Mouse (Mus musculus) adrenal gland, adult 18-20 months (tissue): Measurements from ENCODE around the gene Col5a2. TPM values are rescaled to one million over a fixed set of nuclear protein-coding genes. Genes with fewer than 3 reads are reported as not detected.
"Not testable (repeated sequence)": the region's sequence is repeated elsewhere in the genome, so short reads cannot be mapped to it uniquely, and the experiment has no call there.

Experiments
- DNase-seq, 2 experiments: peaks; one replicate each; pipeline ENCODE4 v3.0.0; 2021 to 2022; ENCODE audit warnings: low spot score in 2 of 2
- long read RNA-seq, 2 experiments: library from polyadenylated mRNA; stranded (forward); transcript quantifications; one replicate each; pipeline ENCODE4 v2.0.0; 2021
- total RNA-seq, 2 experiments: library from RNA; stranded (reverse); gene quantifications; 1 replicate in 1 of 2; 2 replicates in 1 of 2; pipeline ENCODE4 v1.2.3; 2021

Gene Col5a2
- total RNA-seq = 10 to 100 TPM in 1 of 2 experiments, 1 to 10 TPM in 1; 4.6 to 15.7 TPM
- long read RNA-seq, experiment 1, full-length matches to known transcripts = 6 of 12 reads
- long read RNA-seq, experiment 1, partial matches to known transcripts = 6 of 12 reads
- long read RNA-seq, experiment 1, other reads (novel, unspliced or antisense) = 0 of 12 reads
- long read RNA-seq, experiment 2, full-length matches to known transcripts = 5 of 12 reads
- long read RNA-seq, experiment 2, partial matches to known transcripts = 6 of 12 reads
- long read RNA-seq, experiment 2, other reads (novel, unspliced or antisense) = 1 of 12 reads

DNA sequence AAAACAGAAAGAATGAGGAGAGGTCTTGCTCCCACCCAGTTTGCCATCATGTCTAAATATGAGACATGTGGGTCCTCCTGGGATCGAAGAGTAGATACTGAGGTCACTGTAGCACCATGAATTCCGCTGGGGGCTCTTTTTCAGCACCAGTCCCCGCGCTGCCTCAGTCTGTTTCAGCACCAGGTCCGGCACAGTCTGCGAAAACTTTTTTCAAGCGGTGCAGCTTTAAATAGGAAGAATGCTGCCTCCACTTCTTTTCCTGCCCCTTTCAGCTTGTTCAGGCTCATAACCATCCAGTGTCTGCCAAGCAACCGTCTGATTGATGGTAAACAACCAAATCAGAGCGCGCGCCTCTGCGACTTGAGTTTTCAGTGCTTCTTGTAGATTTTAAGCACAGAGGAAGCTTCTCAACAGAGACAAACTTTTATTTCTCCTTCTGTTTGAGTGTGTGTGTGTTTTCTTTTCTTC, at the start of gene Col5a2:
Gene Col5a2, minus strand, starts transcription at position 418 of the 468 bp plus-strand sequence.
- DNase-seq = peak in 1 of 2 experiments; percentile 20

DNA sequence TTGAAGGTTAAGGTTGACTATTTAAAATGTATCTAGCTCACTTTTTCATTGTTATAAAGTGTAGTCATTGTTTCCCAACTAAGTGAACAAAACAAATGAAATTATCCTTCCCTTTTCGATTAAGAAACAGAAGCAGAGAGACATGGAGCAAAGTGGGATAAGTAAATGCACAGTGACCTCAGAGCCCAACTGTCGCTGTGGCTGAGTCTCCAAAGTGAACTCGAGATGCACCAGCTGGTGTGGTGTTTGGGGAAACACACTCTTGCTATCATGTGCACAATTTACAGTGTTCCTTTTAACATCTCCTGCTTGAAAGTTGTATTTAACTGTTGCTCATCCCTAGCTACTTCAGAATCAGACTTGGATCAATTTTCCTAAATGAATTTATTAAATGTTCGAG, 47.4 kb upstream of the Col5a2 start:
- DNase-seq = no peak

DNA sequence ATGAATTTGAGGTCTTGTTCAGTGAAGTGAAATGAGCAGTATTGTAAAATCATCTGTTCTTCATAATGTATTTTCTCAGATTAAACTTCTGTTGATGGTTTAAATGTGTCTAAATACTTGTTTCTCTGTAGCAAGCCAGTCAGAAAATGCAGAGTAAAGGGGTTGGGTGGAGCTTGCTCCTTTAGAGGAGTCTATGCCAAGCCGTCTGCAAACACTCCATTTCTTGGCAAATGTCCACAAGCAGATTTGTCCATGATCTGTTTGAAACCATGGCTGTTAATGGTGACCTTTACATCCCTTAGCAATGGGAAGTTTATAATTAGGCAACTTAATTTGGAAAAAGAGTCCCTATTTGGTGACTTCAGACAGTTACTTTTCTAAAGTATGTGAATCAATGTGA, 38.8 kb upstream of the Col5a2 start:
- DNase-seq = no peak

DNA sequence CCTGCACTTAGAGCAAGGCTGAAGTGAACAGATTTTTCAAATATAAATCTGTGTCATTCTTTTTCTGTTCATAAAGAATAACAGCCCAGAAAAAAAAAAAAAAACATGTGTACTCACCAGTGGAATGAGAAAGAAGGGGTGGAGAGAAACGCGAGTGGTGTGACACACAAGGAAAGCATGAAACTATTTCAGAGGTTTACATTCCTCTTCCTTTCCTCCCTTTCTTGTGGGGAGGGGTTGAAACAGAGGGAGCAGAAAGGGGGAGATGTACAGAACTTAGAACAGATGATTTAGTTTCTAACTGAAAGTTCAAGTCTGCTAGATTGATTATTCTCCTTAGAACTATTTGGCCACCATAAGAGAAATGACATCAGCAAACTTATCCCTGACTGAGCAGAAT, 38.1 kb upstream of the Col5a2 start:
- DNase-seq = no peak

DNA sequence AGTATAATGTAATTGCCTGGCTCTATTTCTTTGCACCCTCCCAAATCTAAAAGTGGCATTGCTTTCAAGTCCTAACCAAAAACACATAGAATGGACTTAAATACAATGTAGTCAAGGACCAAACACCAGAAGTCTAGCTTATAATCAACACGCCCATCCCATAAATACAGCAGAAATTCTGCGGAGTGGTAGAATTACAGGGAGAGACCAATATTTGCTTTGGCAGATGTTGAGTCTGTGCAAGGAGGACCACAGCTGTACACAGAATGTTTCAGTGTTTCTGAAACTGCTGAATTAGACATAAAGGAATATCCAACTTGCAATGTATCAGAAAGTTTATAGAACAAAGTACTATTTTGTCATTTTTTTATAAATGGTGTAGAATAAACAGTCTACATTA, 28.4 kb upstream of the Col5a2 start:
- DNase-seq = no peak

DNA sequence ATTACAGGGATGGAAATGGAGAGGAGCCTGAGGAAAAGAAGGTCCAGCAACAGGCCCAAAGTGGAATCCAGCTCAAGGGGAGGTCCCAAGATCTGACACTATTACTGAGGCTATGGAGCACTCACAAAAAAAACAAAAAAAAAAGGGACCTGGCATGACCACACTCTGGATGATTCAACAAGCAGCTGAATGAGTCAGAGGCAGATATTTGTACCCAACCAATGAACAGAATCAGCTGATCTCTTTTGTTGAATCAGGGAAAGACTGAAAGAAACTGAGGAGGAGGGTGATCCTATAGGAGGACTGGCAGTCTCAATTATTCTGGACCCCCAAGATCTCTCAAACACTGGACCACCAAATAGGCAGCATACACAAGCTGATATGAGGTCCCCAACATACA, 24.4 kb upstream of the Col5a2 start:
- DNase-seq = not testable (repeated sequence)

DNA sequence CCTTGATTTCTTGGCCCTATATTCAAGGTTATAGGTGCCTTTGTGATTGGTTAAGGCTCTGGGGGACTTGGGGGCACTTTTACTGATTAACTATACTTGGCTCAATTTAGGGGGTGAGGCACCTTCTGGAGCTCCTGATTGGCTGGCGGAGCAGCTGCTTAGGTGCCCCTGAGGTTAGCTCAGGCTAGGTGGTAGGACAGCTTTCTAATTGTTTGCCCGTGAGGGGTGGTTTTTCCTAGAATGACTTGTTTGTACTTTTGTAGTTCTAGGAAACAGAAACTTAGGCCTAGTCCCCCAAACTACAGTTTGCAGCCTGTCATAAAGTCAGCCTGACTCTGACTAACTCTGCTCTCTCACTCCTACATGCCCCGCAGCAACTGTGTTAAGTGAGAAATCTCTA, 20.5 kb upstream of the Col5a2 start:
- DNase-seq = no peak

DNA sequence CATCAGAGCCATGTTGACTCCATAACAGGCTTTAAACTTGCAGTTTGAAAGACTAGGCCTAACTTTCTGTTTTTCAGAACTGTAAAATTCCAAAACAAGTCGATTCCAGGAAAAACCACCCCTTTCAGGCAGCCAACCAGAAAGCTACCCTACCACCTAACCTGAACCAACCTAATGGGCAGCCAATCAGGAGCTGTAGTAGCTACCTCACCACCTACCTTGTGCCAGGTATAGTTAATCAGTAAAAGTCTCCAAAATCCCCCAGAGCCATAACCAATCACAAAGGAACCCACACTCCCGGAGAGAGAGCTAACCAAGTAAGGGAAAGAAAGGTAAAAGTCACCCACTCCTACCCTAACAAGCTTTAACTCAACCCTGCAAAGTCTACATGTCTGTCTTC, 18.4 kb upstream of the Col5a2 start:
- no peak for DNase-seq

DNA sequence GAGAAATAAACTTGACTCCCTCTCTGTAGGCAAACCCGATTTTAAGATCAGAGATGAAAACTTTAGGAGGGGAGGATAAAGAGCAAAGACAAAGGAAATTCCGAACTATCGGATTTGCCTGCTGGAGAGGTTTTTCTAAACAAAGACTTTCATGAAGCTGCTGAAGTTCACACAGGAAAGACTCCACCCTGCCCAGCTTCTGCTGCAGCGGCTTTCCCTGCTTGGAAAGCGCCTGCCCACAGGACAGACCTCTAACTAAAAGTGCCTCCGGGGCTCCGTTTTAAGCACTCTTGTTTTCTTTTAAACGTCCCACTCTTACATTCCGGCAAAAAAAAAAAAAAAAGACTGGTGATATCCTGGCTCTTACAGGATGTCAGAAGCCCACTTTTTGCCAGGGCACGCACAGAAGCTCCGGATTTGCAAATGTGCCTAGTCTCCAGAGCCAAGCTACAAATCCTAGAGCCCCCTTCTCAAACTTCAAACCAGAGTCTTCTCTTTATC, 791 bp downstream of the Col5a2 start:
- no peak for DNase-seq

DNA sequence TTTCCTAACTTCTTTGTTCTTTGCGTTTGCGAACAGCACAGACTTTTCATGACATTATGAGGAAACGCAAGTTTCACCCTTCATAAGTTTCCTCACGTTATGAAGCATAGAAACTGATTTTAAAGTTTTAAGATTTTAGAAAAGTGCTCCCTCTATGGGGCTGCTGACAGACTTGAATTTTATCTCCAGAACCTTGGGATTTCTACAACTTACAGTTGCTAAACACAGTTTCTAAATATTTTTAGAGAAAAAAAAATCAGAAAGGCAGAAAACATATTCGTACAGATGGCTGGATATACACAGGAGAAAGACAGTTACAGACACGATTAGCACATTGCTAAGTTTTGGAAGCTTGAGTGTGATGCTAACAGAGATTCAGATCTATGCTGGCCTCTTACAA, 1.6 kb downstream of the Col5a2 start:
- no peak for DNase-seq

DNA sequence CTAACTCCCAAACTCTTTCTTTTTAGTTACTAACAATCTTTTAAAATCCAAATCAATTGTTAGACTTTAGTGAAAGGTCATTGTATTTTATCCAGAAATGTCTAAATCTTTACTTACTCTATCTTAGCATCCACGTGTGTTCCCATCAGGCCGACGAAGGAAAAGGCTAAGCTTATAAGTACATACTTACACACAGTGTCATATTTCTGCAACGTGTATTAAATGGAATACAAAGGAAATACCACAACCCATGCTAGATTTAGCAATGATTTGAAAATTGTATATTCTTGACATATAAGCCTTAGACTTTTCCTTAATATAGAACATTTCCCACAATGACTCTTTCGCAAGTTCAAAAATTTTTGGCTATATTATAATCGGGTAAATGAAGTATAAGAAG, 2.6 kb downstream of the Col5a2 start:
- no peak for DNase-seq

DNA sequence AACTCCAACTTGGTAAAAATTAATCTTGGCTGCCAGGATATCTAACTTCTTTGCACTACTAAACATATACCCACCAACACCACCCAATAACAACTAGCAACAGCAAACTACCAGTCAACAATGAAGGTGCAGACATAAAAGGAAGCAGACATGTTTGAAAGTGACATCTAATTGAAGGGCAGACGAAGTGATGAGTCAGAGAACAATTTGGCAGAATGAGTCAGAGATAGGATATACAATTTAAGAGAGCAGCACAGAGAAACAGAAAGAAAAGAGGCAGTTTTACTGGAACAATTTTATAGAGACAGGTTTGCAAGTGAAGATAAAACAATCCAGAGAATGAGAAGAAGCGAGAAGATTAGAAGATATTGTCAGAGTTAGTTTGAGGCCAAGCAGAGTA, 8.1 kb downstream of the Col5a2 start:
- no peak for DNase-seq

DNA sequence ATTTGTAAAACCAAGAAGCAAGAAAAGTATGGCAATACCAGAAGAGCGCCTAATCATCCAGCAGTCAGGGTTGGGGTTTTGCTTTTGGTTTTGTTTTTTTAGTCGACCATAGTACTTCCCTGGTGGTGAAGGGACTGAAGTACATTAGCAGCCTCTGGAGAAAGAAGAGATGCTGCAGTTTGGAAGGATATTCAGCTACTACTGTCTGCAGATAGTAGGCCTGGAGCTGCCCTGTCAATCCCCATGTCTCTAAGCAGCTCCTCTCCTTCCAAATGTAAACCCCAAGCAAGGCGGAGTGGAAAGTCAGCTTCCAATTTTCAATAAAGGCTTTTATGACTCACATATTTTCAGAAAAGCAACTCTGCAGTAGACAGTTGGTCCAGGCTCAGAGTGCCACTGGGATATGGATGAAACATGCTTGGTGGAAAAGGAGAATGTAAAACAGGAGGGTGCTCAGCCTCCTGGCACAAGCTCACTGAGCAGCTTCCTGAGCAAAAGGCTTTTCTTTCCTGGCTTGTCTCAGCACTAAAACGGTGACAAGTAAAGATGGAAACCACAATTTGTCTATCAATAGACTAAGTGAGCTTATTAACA, 10.9 kb downstream of the Col5a2 start:
- DNase-seq = no peak

DNA sequence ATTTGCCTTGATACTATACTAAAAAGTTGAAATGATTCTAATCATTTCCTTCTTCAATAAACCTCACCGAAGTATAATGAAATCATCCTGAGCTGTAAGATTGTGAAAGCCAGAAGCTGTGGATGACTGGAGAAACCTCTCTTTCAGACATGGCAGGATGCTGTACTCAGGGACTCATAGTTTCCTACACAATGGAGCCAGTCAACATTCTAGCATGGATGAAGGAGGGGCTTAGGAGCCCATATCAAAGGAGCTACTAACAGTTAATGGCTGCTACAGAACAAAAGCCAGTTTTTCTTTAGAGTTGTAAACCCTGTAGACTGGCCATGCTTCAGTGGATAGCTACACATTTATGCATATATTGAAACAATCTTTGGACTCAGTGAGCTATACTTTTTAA, 12.6 kb downstream of the Col5a2 start:
- DNase-seq = no peak

DNA sequence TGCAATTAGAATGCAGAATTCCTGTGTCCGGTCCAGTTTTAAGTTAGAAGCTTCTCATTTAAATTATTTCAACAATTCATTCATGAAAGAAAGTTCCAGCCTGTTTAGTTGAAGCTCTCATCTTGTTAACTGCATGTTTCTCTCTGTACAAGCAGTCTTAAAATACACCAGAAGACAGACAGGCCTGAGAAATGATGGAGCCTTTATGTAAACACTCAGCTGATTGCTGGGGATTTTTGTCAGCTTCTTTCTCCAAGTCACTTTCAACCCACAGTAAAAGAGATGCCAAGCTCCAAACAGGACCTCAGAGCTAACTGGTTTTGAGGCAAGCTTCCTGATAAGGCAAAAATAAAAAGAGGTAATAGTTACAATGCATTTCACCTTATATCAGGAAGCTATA, 14.8 kb downstream of the Col5a2 start:
- no peak for DNase-seq

DNA sequence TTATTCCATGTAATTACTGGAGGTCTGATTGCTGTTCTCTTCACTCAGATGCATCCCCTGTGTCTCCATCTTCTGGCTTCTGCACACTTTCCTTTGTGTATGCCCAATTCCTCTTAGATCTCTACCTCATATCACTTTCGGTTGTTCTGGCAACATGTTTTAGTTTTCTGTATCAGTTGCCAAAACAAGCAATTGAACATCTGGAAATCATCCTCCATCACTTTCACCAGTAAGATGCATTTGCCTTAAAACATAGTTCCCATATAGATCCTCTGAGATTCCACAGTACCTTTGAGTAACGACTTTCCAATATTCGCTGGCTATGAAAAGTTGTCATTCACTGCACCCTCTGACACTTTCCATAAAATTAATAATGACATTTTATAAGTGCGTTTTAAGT, 20.1 kb downstream of the Col5a2 start:
- DNase-seq = no peak

DNA sequence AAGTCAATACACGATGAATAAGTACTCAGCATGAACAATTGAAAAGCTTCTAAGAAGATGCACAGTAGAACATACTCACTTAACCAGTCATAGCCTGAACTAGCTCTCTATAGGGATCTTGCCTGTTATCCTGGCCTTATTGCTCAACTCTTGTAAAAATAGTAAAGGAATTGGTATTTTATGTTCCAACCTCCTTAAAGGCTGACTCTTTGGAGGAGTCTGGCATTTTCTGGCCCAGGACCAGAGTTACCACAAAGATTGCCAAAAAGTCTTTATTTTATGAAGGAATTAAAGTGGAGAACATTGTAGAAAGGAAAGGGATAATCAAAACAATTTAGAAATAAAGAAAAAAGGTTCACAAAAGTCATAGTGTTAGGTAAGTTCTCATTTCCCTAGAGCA, 21.2 kb downstream of the Col5a2 start:
- DNase-seq = no peak

DNA sequence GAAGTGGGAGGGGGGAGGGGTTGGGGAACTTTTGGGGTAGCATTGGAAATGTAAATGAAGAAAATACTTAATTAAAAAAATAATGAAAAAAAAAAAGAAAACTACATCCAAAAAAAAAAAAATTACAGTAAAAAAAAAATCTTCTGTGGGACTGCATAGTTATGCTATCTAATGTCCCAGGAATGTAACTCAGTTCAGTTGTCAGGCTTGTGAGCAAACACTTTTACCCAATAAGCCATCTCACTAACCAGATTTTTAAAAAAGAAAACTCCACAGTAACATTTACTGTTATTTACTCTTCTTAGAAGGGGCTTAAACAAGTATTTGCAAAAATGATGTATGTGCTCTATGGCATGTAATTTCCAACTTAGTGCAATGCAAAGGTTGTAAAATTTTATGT, 24.0 kb downstream of the Col5a2 start:
- DNase-seq = no peak

DNA sequence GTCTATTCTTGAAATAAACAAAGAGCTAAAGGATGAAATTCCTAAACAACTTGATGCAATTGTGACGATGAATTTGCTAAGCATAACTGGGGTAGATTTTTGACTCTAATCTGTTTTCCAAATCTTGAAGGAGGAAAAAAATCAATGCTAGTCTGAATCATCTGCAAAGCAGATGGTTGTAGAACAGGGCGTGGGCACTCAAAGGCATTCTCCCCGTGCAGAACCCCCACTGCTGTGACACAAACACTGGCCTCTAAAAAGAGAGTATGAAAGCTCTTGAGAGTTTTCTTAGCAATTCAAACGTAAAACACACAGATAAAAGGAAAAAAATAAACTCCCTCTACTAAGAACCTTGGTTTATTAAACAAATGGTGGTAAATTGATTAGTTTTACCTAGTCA, 30.3 kb downstream of the Col5a2 start:
- no peak for DNase-seq

DNA sequence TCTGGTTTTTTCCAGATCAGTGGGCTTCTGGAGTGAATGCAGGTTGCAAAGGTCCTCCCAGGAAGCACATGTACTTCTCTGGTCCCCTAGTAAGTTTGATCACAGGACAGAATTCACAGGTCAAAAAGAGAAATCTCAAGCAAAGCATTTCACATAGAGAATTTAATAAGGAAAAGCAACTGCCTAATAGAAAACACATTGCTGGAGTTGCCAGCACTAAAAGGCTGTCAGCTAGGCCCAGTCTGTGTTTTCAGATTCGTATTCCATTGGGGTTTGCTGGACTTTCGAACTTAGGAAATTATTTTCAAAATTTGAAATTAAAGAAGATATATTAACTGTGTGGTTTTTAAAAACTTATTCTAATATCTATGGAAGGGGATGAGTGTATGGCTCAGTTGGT, 42.3 kb downstream of the Col5a2 start:
- no peak for DNase-seq

DNA sequence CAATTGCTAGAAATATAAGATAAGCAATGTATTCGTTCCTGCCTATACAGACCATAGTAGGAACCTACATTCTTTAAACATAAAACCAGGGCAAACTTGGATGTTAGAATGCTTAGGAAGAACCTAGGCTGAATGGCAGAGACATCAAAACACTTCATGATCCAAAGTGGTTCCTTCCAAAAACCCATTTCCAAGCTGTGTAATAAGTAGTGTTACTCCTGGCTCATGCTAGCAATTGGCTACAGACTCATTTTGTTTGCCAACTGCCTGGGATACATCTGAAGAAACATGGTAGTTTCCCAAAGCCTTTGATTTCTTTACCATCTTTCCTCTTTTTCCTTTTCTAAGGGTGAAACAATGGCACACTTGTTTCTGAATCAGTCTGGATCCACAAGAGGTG, 47.3 kb downstream of the Col5a2 start:
- DNase-seq = no peak

DNA sequence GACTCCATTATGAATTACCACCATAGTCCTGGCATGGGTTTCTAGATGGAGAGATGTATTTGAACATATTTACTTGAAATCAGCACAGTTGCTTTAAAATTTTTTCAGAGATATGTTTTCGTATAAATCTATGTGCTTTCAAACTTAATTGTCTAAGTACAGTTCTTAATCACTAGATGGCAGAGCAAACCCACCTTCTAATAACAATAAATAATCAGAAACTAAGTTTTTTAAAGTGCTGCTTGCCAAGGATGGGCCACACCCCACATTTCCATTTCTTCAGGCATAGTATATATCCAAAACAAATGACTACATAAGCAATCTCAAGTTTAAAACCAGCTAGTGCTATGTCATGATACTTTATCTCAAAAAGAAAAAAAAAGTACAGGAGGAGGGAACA, 54.2 kb downstream of the Col5a2 start:
- DNase-seq = no peak

DNA sequence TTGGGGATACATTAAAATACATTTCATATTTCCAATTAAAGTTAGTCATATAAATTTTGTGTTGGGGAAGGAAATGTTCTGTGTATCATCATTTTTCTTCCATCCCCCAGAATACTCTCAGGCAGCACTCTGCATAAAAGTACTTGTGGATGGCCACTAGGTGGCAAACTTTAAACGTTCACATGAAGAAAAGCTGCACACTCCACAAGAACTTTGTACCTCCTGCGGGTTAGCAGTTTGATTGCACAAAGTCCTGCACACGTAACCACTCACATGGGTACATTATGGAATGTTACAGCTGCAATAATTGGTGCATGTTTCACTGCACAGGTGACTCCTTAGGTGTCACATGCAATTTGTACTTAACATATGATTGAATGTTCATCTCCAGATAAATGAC, 71.2 kb downstream of the Col5a2 start:
- no peak for DNase-seq
